Comparison of ENCODE assay signal across 24 mouse cellular contexts in the genomic region with DNA sequence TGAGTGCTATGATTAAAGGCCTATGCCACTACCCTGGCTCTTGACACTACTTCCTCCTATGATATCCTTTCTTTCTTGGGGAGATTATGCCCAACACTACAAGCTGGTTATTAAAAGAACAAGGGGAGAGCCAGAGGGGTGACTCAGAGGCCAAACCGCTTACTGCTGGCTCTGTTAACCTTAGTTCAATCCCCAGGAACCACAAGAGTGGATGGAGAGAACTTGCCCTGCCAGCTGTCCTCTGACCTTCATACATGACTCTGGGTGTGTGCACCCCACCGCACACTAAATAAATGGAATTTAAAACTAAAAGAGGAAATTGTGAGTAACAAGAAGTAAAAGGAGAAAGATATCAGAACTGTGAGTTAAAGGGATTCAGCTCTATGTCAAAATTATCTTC.
DNase-seq lines count a peak whose midpoint lies in the region; TF ChIP-seq lines count a peak whose summit lies in the region.
"Had no signal": no experiment of that assay in that cellular context is flagged by ENCODE, and none has a peak within 500 bp of the region (broad histone marks: within the 10 kb centered on the region; RNA-seq: fewer than 3 reads in every experiment).

No protein-coding gene starts in this region.

- H3K27me3 ChIP-seq in MEL (ENCODE audit: control insufficient read depth in 1 of 2, insufficient read depth in 2 of 2, low read length in 2 of 2) (no peaks in the 10 kb centered on the region), myocyte (ENCODE audit: control insufficient read depth, insufficient read depth, insufficient read length) (no peaks in the 10 kb centered on the region)
- H3K27me3 ChIP-seq: CH12.LX; embryonic facial prominence, embryonic 13.5 days; embryonic facial prominence, embryonic 15.5 days; forebrain, embryonic 12.5 days; Patski had no signal

- H3K4me1 ChIP-seq in MEL (ENCODE audit: control insufficient read depth in 1 of 2, insufficient read depth in 2 of 2, low read length in 2 of 2): peaks cover 7 to 20% of the 10 kb centered on the region in 2 experiments
- H3K4me1 ChIP-seq: embryonic facial prominence, embryonic 13.5 days; embryonic facial prominence, embryonic 15.5 days; forebrain, embryonic 10.5 days; forebrain, embryonic 12.5 days had no signal

- H3K79me2 ChIP-seq in MEL (ENCODE audit: control insufficient read depth, insufficient read depth, low read length, poor library complexity): no peaks in the 10 kb centered on the region
- no peaks in the 10 kb centered on the region for H3K79me2 ChIP-seq in myocyte (ENCODE audit: control insufficient read depth, insufficient read depth)

- no peak for TF ChIP-seq EP300 in MEL (IDR thresholded peaks at IDR 0.05; ENCODE audit: low read depth in 1 of 2, low read length in 2 of 2)

- no peak for TF ChIP-seq RAD21 in MEL (IDR thresholded peaks at IDR 0.05; ENCODE audit: low read depth, low read length)

- no peak for TF ChIP-seq POLR2A in MEL (IDR thresholded peaks at IDR 0.05; ENCODE audit: control insufficient read depth in 1 of 2, insufficient read depth in 1 of 2, low read depth in 1 of 2, low read length in 2 of 2, poor library complexity in 1 of 2)
- TF ChIP-seq POLR2A in myocyte (IDR thresholded peaks at IDR 0.05; ENCODE audit: insufficient read length, low read depth): no peak

- peak; percentile 31 for DNase-seq in 3134 (ENCODE audit: extremely low read depth, insufficient read length, low spot score)
- DNase-seq in 416B (ENCODE audit: low read depth): peak; percentile 54
- DNase-seq in MEL (ENCODE audit: low read depth, low spot score): peak; percentile 38
- DNase-seq in adrenal gland, adult 8-10 months: no peak
- DNase-seq in gastrocnemius, postnatal 10 days: no peak
- no peak for DNase-seq in cerebellum, postnatal 10 days
- DNase-seq: adrenal gland, postnatal 10 days; adrenal gland, postnatal 25 days; cerebellum, adult 11-12 months; cerebellum, adult 2 months; cerebellum, adult 9-10 months; cerebellum, postnatal 14 days; cerebellum, postnatal 36 days; embryo, embryonic 11 days; forebrain, postnatal 0 days had no signal

- no peak overlapping the region for H3ac ChIP-seq in myocyte (ENCODE audit: control insufficient read depth, insufficient read length)

- TF ChIP-seq CTCF in MEL (IDR thresholded peaks at IDR 0.05 in 2 of 3, conservative IDR thresholded peaks at IDR 0.05 in 1 of 3; ENCODE audit: control insufficient read depth in 1 of 3, insufficient read depth in 1 of 3, low read depth in 2 of 3, low read length in 3 of 3, poor library complexity in 1 of 3, severe bottlenecking in 1 of 3): no peak

- no peak overlapping the region for H3K4me2 ChIP-seq in myocyte (ENCODE audit: low read depth)
- H3K4me2 ChIP-seq: embryonic facial prominence, embryonic 13.5 days; embryonic facial prominence, embryonic 15.5 days; forebrain, embryonic 12.5 days had no signal

- H3K4me3 ChIP-seq in MEL (ENCODE audit: control insufficient read depth in 1 of 2, insufficient read depth in 1 of 2, low read depth in 2 of 2, low read length in 2 of 2) (no peak overlapping the region), myocyte (no peak overlapping the region)
- H3K4me3 ChIP-seq: embryonic facial prominence, embryonic 13.5 days; embryonic facial prominence, embryonic 15.5 days; erythroblast, embryonic 14.5 days; forebrain, embryonic 10.5 days; forebrain, embryonic 12.5 days had no signal

- no peaks in the 10 kb centered on the region for H3K9me3 ChIP-seq in MEL (replicated peaks; ENCODE audit: insufficient read depth, low read length)
- H3K9me3 ChIP-seq: embryonic facial prominence, embryonic 13.5 days; embryonic facial prominence, embryonic 15.5 days; forebrain, embryonic 10.5 days; forebrain, embryonic 12.5 days had no signal

- peaks cover 0 to 14% of the 10 kb centered on the region in 2 experiments; a peak in 2 of 4 replicates for H3K36me3 ChIP-seq in MEL (ENCODE audit: control insufficient read depth in 1 of 2, insufficient read depth in 2 of 2, low read length in 2 of 2)
- H3K36me3 ChIP-seq in myocyte (ENCODE audit: control insufficient read depth, insufficient read depth): no peaks in the 10 kb centered on the region
- H3K36me3 ChIP-seq: embryonic facial prominence, embryonic 13.5 days; embryonic facial prominence, embryonic 15.5 days; forebrain, embryonic 10.5 days; forebrain, embryonic 12.5 days; G1E had no signal

- no peak overlapping the region for H3K9ac ChIP-seq in MEL (ENCODE audit: control insufficient read depth, low read depth, low read length, poor library complexity, severe bottlenecking)
- H3K9ac ChIP-seq: embryonic facial prominence, embryonic 13.5 days; embryonic facial prominence, embryonic 15.5 days; forebrain, embryonic 12.5 days; forebrain, postnatal 0 days had no signal

- H3K27ac ChIP-seq in MEL (ENCODE audit: control insufficient read depth, low read depth, low read length): no peak overlapping the region
- H3K27ac ChIP-seq: embryonic facial prominence, embryonic 13.5 days; embryonic facial prominence, embryonic 15.5 days; forebrain, embryonic 10.5 days; forebrain, embryonic 12.5 days had no signal

TF ChIP-seq in MEL, 35 proteins besides CTCF, POLR2A, EP300 and RAD21:
- no peak for TF ChIP-seq TCF12 (IDR thresholded peaks at IDR 0.05; ENCODE audit: low read depth, low read length)
- TF ChIP-seq BHLHE40 (IDR thresholded peaks at IDR 0.05; ENCODE audit: borderline replicate concordance, low read depth, low read length): no peak
- TF ChIP-seq JUND (IDR thresholded peaks at IDR 0.05; ENCODE audit: low read depth, low read length): no peak
- no peak for TF ChIP-seq ZKSCAN1 (IDR thresholded peaks at IDR 0.05; ENCODE audit: low read depth, low read length)

TF ChIP-seq in myocyte, 11 proteins besides CTCF, POLR2A, EP300 and RAD21:
- no peak for TF ChIP-seq POLR2AphosphoS2 (IDR thresholded peaks at IDR 0.05; ENCODE audit: insufficient read length, low read depth)
- TF ChIP-seq TCF12 (IDR thresholded peaks at IDR 0.05; ENCODE audit: insufficient read depth, poor library complexity, severe bottlenecking): peak; percentile 16
- no peak for TF ChIP-seq TCF3 (IDR thresholded peaks at IDR 0.05; ENCODE audit: insufficient read length, low read depth)
- TF ChIP-seq REST (IDR thresholded peaks at IDR 0.05; ENCODE audit: insufficient read depth, insufficient read length): no peak
- TF ChIP-seq SRF (IDR thresholded peaks at IDR 0.05; ENCODE audit: control insufficient read depth, insufficient read length, low read depth): no peak
- TF ChIP-seq CEBPB (IDR thresholded peaks at IDR 0.05; ENCODE audit: insufficient read depth, poor library complexity, severe bottlenecking): no peak
- peak; percentile 23 to 74 (median 55) for TF ChIP-seq MYOD1 (IDR thresholded peaks at IDR 0.05; ENCODE audit: control insufficient read depth in 1 of 3, insufficient read length in 2 of 3, low read depth in 2 of 3)
- peak in 2 of 3 experiments; percentile 58 to 68 for TF ChIP-seq MYOG (IDR thresholded peaks at IDR 0.05; ENCODE audit: control insufficient read depth in 1 of 3, insufficient read depth in 1 of 3, insufficient read length in 2 of 3, low read depth in 2 of 3)
TF ChIP-seq in myocyte: peak in this region for 3.

Comparison
In these comparisons a context has a peak if more than half of its experiments do, and no peak if none do; other contexts are left out.
1. DNase-seq: peak in 3134 (single experiment), 416B (single experiment) and MEL (single experiment); none in adrenal gland, adult 8-10 months (single experiment), gastrocnemius, postnatal 10 days (single experiment) and cerebellum, postnatal 10 days (0 of 2).